Mouse (Mus musculus) CD4-positive helper T cell, adult 2 months (primary cell): ENCODE data around the gene Cant1.

Experiments used
- DNase-seq: peaks from one replicate; pipeline ENCODE4 v3.0.0-alpha.2; 2012; ENCODE audit warnings: low read depth, missing footprints, low spot score

Cant1 gene

GRCm38 (mm10) chr11:118418834-118419504 is at the start of gene Cant1:
TSS of gene Cant1 (minus strand) at chr11:118419086.
- DNase-seq, result peak; percentile 99

GRCm38 (mm10) chr11:118467441-118468035 is 48.7 kb upstream of the Cant1 start:
- DNase-seq, result no peak

GRCm38 (mm10) chr11:118460280-118460679 is 41.4 kb upstream of the Cant1 start:
- peak; percentile 44 for DNase-seq

DNA sequence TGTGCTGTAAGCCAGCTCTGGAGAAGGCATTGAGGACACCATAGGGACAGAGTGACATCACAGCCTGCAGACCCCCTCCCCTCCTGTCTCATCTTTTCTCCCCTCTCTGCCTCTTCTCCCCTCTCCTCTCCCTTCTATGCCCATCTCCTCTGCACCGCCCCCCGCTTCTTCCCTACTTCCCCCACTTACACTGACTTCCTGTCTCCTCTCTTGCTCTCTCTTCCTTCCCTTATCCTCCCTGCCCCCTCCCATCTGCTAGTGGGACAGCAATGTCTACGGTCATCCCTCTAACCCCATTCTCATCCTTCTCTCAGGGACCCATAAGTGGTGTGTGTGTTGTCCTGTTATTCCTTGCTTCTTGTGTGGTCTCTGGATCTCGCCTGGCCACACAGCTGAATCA is 40.6 kb upstream of the Cant1 start:
- DNase-seq, result no peak

DNA sequence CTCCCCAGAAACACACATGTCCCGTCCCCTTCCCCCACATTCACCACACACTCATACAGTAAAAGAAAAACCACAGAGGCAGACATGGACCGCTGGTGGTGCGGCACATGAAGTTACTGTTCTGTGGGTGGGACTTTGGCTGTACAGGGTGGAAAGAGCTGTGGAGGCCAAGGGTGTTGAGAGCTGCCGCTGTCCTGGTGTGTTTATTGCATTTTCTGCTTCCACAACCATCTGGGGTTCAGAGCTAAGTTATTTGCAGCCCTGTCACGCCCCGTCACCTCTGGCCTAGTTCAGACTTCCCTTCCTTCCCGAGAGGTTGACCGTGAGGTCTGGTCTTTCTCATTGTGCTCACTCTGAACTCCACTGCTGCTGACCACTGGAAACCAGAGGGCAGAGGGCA is 40.2 kb upstream of the Cant1 start:
- no peak for DNase-seq

DNA sequence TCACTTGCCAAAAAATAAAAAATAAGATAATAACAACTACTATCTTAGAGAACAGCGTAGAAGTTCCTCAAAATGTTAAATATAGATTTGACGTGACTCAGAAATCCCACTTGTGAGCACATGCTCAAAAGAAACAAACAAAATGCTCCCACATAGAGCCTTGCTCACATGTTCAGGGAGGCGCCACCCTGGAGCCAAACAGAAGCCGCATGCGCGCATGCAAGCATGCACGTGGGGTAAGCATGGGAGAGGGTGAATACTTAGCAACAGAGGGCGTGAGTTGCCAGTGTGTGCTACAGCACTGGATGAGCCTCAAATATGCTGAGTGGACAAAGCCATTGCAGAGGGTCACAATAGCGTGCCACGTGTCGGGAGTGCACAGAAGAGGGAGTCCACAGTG is 38.1 kb upstream of the Cant1 start:
- no peak for DNase-seq

DNA sequence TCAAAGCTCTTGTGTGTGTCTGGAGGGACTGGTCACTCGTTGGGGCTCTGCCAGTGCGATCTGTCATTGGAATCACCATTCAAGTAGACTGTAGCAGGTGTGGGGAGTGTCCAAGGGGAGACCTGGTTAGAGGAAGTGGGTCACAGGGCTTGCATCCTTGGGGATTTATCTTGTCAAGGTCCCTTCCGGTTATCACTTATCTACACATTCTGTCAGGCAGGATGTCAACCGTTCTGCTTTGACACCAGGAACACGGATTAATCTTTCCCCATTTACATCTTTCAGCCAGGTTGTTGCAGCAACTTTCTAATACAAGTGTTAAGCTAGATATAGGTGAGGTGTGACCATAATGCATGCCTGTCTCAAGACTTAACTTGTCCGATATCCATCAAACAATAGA is 36.9 kb upstream of the Cant1 start:
- DNase-seq, result no peak

DNA sequence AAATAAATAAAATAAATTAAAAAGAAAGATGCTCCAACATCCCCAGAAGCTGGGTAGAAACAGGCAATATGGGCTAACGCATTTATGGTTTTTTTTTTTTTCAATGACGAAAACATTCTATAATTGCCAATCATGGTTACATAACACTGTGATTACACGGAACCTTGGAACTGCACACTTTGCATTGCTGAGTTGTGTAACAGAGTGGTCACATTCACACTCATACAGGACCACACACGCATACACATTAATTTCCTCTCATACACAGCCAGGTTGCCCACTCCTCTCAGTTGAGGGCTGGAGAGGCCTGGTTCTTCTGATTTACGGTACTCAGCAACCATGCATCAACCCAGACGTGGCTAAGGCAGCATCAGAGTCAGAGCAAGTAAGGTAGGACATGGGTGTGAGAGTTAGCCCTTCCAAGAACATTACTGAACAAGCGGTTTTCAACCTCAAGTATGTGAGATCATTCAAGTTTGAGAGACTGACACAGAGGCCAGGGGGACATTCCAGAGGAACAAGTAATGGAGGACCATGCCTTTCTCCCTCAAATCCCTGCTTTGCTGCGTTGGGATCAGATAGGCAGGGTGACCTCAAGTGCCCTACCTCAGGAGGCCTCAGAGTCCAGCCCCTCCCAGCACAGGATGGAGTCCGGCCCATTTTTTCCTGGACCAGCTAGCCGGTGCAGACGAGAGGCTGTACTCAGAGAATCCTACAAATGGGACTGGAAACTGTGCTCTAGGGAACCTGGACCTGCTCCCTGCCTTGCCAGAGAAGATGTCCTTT is 35.2 kb upstream of the Cant1 start:
- no peak for DNase-seq

DNA sequence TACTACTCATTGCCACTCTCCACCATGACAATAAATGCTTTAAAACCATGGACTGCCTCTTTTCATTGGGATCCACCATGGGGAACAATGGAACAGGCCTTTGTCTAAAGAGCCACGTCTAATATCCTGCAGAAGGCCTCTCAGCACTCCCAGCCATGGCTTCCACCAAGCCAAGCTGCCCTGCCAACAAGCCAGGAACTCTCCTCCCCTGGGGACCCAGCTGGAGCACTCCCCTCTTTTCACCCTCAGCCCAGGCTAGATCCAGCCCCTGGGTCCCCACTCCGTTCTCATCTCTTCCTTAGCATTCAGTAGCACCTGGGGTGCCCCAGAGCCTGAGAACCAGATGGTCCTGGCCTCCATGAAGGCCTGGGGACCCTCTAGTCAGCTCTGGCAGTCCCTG is 34.1 kb upstream of the Cant1 start:
- no peak for DNase-seq

- DNase-seq, result no peak
Observed at GRCm38 (mm10) chr11:118451211-118451610, 32.3 kb upstream of the Cant1 start.

GRCm38 (mm10) chr11:118448385-118448784 is 29.5 kb upstream of the Cant1 start:
- DNase-seq, result no peak

- DNase-seq, result no peak
Observed at GRCm38 (mm10) chr11:118447346-118447745, 28.5 kb upstream of the Cant1 start.

GRCm38 (mm10) chr11:118445843-118446242 is 27.0 kb upstream of the Cant1 start:
- peak; percentile 69 for DNase-seq

DNA sequence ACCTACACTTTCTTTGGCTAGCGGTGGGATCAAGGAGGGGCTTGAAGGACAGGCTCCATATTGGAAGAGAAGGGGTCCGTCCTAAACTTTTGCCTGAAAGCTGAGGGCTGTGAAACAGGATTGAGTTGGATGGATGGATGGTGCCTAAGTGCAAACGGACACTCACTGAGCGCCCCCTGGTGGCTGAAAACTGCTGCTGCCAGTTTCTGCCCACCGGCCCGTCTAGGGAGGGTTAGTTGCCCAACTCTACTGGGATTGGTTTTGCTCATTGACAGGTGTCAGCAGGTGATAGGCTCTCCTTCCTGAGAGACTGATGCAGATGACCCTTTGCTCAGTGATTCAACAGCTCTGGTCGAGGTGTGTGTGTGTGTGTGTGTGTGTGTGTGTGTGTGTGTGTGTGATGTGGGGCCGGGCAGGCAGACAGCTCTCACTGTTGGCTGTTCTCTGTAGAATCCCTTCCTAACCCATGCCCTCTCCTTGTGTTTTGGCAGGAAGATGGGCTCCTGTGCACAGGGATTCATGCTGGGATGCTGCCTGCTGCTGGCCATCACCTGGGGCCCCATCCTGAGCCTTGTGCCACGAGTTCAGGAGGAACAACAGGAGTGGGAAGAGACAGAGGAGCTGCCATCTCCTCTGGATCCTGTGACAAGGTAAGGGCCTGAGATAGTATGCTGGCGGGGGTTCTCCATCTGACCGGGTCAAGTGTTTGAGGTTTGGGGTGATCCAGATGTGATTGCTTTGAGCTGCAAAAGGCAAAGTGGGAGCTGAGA is 24.5 kb upstream of the Cant1 start:
- peak; percentile 53 for DNase-seq

GRCm38 (mm10) chr11:118442691-118443090 is 23.8 kb upstream of the Cant1 start:
- DNase-seq, result no peak

DNA sequence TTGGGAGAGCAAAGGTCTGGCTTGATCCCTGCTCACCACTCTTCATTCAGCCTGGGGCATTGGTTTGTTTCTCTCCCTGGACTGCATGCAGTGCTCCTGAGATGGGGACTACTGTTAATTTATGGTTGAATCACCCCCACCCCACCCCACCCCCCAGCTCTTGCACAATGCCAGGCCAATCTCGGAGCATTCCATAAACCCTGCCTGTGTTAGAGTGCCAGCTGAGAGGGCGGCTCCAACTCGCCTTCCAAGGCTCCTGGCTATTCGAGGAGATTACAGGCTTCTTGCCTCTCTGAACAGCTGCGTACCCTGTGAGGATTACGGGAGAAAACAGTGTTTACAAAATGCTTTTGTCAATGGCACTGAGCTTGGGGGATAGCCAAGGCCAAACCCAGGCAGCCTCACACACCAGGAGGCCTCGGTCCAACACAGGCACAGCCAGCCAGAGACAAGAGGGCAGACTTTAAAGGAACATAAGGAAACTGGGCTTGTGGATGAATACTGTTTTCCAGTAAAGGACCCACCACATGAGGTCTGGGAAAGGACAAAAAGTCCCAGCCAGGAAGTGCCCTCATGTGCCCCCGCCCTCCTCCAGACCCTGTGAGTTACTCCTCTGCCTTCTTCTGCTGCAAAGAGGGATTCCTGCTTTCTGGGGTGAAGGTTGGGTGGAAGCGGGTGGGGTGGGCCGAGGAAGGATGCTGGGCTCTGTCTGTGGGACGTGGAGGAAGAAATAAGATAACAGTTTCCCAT is 20.0 kb upstream of the Cant1 start:
- no peak for DNase-seq

GRCm38 (mm10) chr11:118436471-118436935 is 17.6 kb upstream of the Cant1 start:
- DNase-seq, result no peak

DNA sequence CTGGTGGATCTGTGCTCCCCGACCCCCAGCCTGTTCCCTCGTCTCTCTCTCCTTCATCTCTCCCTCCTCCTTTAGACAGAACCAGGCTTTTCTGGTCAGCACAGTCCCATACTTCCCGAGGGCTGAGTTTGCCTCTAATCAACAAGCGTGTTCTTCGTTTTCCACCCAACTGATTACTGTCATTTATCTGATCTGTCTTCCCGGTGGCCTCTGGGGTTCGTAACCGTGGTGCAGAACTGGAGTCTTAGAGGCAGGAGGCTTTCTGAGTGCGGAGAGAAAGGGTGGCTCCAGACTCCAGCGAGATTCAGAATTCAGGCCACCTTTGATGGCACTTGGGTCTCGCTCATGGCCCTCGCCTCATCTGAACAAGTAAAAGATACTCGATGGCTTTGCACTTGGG is 15.2 kb upstream of the Cant1 start:
- DNase-seq, result no peak

GRCm38 (mm10) chr11:118433398-118433868 is 14.5 kb upstream of the Cant1 start:
- DNase-seq, result no peak

DNA sequence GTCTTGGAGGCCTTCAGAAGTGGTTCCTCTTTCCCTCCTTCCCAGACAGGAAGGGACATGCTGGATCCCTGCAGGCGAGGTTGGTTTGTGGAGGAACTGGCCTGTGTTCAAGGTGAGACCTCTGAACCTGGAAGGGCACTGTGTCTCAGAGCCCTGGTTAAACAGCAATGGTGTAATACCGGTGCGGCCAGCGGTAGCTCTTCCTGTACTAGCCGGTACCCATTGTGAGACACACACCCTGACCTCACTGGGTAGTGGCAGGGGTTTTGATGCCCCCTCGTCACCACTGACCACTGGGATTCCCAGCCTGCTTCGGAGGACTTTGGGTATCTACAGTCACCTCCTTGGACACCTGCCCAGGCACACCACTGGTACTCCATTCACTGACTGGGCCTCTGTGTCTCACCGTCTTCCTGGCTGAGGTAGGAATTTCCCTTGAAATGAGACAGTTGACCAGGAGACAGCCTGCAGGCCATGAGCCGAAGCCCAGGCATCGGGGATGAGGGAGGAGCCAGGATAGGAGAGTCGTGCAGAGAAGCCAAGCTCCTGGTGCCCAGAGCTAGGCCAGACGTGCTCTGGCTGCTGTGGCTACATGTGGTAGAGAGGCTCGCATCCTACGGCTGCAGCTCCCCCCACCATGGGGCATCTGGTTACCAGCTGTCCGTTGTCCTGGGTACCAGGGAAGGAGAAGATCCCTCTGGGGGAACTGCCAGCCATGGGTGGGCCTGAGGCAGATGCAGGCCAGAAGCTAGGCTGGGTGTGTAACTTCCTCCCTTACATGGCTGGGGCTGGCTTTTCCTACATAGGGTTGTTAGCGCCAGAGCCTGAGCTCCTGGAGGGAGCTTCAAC is 12.4 kb upstream of the Cant1 start:
- DNase-seq, result no peak
